Mouse (Mus musculus): ENCODE results near the gene Gpr157. TPM values are rescaled to one million over a fixed set of nuclear protein-coding genes. Genes with fewer than 3 reads are reported as not detected.

Gene Gpr157
- polyA plus RNA-seq, 1 experiment = 3.1 TPM

DNA sequence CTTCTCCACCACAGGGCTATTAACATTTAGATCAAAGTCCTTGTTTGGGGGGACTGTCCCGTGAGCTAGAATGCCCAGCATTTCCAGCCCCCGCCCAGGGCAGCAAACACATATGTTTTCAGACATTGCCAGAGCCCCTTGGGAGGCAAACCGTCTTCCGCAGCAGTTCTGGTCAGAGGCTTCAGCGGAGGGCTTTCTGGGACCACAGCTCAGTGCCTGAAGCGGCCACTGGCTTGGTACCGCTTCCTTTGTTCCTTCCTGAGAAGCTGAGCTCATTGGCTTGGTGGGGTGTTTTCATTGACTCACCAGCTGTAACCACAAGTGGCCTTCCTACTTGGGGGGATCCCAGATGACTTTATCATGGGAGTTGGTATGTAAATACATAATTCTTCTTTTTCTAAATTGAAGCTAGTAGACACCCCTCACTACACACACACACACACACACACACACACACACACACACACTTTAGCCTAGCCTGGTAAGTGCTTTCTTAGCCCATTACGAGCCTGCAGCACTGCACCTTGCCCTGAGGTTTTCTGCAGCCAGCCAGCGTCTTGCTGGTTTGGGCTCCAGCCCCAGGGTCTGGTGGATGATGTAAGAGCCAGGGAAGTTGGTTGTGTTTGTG lies 27.2 kb upstream of the Gpr157 start:
- no peak for DNase-seq
- Histone ChIP-seq H3K4me3 (replicated peaks; ENCODE audit: insufficient read depth, low read depth, low read length) (no peak overlapping the region), H3K4me1 (ENCODE audit: control insufficient read depth, insufficient read depth, low read length) (no peaks in the 10 kb centered on the region), H3K27ac (ENCODE audit: insufficient read depth, low read length) (no peak overlapping the region), H3K27me3 (ENCODE audit: control insufficient read depth, insufficient read depth, low read length) (no peaks in the 10 kb centered on the region)
- 69% methylated on average over 9 of the region's 9 CpGs for WGBS
- no peak for TF ChIP-seq POLR2A (IDR thresholded peaks at IDR 0.05; ENCODE audit: borderline replicate concordance, insufficient read depth, low read length)
- TF ChIP-seq CTCF (IDR thresholded peaks at IDR 0.05; ENCODE audit: borderline replicate concordance, insufficient read depth, low read depth, low read length) = no peak

DNA sequence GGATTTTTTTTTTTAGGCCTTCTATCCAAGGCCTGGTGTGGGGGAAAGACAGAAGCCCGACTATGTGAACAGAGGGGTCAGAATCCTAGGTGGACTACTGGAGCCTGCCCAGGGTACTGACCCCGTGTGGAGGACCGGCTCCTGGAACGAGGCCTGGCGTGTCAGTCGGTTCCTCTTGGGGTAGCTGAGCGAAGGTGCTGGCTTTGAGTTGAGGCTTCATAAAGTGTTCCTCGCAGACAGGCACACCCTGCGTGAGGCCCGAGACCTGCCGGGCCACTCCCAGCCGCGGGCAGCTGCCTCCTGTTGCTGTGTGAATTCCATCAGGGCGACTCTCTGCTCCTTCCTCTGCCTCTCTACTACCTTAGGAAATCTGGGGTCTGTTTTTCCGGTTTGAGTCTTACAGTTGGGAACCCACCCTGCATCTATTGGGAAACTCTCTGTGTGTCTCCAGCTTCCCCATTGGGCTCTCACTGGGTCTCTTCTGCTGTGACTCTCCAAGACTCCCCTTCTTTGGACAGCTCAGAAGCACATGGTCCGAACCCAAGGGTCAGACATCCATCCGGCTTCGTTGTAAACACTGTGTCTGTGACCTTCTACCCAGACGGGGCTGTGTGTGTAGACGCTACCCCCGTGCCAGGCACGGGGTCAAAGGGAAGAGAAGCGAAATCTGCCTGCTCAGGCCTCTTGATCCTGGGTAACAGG lies 26.5 kb upstream of the Gpr157 start:
- no peak overlapping the region for H3K4me3 ChIP-seq (replicated peaks; ENCODE audit: insufficient read depth, low read depth, low read length)
- no peak overlapping the region for H3K27ac ChIP-seq (ENCODE audit: insufficient read depth, low read length)
- H3K27me3 ChIP-seq (ENCODE audit: control insufficient read depth, insufficient read depth, low read length) = no peaks in the 10 kb centered on the region
- WGBS = 86% methylated on average over 23 of the region's 23 CpGs
- DNase-seq = no peak
- no peak for TF ChIP-seq POLR2A (IDR thresholded peaks at IDR 0.05; ENCODE audit: borderline replicate concordance, insufficient read depth, low read length)
- TF ChIP-seq CTCF (IDR thresholded peaks at IDR 0.05; ENCODE audit: borderline replicate concordance, insufficient read depth, low read depth, low read length) = no peak
- H3K4me1 ChIP-seq (ENCODE audit: control insufficient read depth, insufficient read depth, low read length) = no peaks in the 10 kb centered on the region

- H3K27ac ChIP-seq (ENCODE audit: insufficient read depth, low read length) = no peak overlapping the region
- DNase-seq = no peak
- no peaks in the 10 kb centered on the region for H3K4me1 ChIP-seq (ENCODE audit: control insufficient read depth, insufficient read depth, low read length)
- TF ChIP-seq POLR2A (IDR thresholded peaks at IDR 0.05; ENCODE audit: borderline replicate concordance, insufficient read depth, low read length) (no peak), CTCF (IDR thresholded peaks at IDR 0.05; ENCODE audit: borderline replicate concordance, insufficient read depth, low read depth, low read length) (no peak)
- no peaks in the 10 kb centered on the region for H3K27me3 ChIP-seq (ENCODE audit: control insufficient read depth, insufficient read depth, low read length)
- H3K4me3 ChIP-seq (replicated peaks; ENCODE audit: insufficient read depth, low read depth, low read length) = no peak overlapping the region
- 62% methylated on average over 16 of the region's 16 CpGs for WGBS
Measured at GRCm38 (mm10) chr4:150061432-150062225, 25.5 kb upstream of the Gpr157 start.

DNA sequence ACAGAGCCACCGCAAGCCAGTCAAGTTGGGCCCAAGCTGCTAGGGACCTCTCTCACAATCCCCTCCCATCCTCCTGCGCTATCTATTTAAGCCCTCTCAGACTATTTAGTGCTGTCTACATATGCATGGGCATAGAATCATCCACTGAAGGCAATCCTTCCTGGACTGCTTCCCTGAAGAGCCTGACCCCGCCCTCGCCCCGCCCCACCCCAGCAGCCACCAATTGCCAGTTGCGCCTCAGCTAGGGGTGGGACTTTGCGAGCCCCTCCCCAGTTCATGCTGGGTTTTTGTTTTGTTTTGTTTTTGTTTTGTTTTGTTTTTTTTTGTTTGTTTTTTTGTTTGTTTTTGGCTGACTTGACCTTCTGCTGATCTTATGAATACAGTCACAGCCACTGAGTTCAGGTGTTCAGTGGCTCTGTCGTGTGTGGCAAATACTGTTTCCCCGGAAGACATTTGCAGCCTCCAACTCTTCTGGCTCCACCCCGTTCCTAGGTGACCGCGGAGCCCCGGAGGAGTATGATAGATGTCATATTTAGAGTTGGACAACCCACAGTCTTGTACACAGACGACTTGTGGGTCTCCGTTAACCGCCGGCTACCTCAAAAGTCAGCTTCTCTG lies 20.4 kb upstream of the Gpr157 start:
- TF ChIP-seq CTCF (IDR thresholded peaks at IDR 0.05; ENCODE audit: borderline replicate concordance, insufficient read depth, low read depth, low read length) = no peak
- TF ChIP-seq POLR2A (IDR thresholded peaks at IDR 0.05; ENCODE audit: borderline replicate concordance, insufficient read depth, low read length) = no peak
- Histone ChIP-seq H3K4me3 (replicated peaks; ENCODE audit: insufficient read depth, low read depth, low read length) (no peak overlapping the region), H3K27ac (ENCODE audit: insufficient read depth, low read length) (no peak overlapping the region), H3K27me3 (ENCODE audit: control insufficient read depth, insufficient read depth, low read length) (no peaks in the 10 kb centered on the region), H3K4me1 (ENCODE audit: control insufficient read depth, insufficient read depth, low read length) (no peaks in the 10 kb centered on the region)
- no peak for DNase-seq
- WGBS = 85% methylated on average over 17 of the region's 17 CpGs

DNA sequence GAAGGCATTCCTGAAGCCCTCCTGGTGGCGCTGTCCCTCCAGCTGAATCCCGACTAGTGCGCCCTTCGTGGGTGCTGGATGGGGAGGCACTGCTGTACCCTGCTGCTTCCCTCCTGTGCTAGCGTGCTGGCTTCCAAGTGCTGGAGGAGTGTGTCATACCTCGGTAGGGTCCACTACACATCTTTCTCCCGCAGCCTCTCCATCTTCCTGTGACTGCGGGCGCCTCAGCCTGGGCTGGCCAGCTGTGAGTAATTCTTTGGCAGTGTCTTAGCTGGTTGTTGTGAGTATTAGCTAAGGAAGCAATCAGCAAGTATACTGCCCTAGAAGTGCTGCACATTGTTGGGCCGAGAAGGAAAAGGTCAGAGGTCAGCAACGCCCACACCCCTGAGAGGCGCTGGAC lies 18.9 kb upstream of the Gpr157 start:
- no peak for TF ChIP-seq CTCF (IDR thresholded peaks at IDR 0.05; ENCODE audit: borderline replicate concordance, insufficient read depth, low read depth, low read length)
- no peak for TF ChIP-seq POLR2A (IDR thresholded peaks at IDR 0.05; ENCODE audit: borderline replicate concordance, insufficient read depth, low read length)
- no peak for DNase-seq
- WGBS = 73% methylated on average over 12 of the region's 12 CpGs

DNA sequence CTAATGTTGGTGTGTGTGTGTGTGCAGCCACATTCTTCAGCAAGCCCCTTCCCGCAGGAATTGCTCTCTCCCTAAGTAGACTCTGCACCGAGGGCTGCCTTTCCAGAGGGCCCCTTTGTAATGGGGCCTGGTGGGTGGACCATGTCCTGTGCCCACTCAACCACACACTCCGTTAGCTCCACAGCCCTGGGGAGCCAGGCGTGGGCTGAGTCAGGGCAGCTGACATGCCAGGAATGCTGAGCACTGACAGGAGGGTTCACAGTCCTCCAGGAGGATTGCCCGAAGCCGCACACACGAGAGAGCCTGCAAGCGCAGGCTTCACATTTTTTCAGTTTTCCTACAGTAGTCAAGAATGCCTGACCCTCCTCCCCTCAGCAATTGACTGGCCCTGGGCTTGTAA lies 17.0 kb upstream of the Gpr157 start:
- Histone ChIP-seq H3K4me3 (replicated peaks; ENCODE audit: insufficient read depth, low read depth, low read length) (no peak overlapping the region), H3K27me3 (ENCODE audit: control insufficient read depth, insufficient read depth, low read length) (no peaks in the 10 kb centered on the region), H3K27ac (ENCODE audit: insufficient read depth, low read length) (no peak overlapping the region), H3K4me1 (ENCODE audit: control insufficient read depth, insufficient read depth, low read length) (peaks cover 6% of the 10 kb centered on the region; the same call in 1 of the 2 replicates)
- 43% methylated on average over 8 of the region's 8 CpGs for WGBS
- DNase-seq = no peak
- no peak for TF ChIP-seq CTCF (IDR thresholded peaks at IDR 0.05; ENCODE audit: borderline replicate concordance, insufficient read depth, low read depth, low read length)
- no peak for TF ChIP-seq POLR2A (IDR thresholded peaks at IDR 0.05; ENCODE audit: borderline replicate concordance, insufficient read depth, low read length)

More for the DNA sequence above, 18.9 kb upstream of the Gpr157 start:
- Histone ChIP-seq H3K4me1 (ENCODE audit: control insufficient read depth, insufficient read depth, low read length) (peaks cover 6% of the 10 kb centered on the region; the same call in 1 of the 2 replicates), H3K4me3 (replicated peaks; ENCODE audit: insufficient read depth, low read depth, low read length) (no peak overlapping the region), H3K27ac (ENCODE audit: insufficient read depth, low read length) (no peak overlapping the region), H3K27me3 (ENCODE audit: control insufficient read depth, insufficient read depth, low read length) (no peaks in the 10 kb centered on the region)

GRCm38 (mm10) chr4:150072416-150073101 lies 14.6 kb upstream of the Gpr157 start:
- TF ChIP-seq CTCF (IDR thresholded peaks at IDR 0.05; ENCODE audit: borderline replicate concordance, insufficient read depth, low read depth, low read length) = no peak
- no peak for TF ChIP-seq POLR2A (IDR thresholded peaks at IDR 0.05; ENCODE audit: borderline replicate concordance, insufficient read depth, low read length)
- Histone ChIP-seq H3K4me1 (ENCODE audit: control insufficient read depth, insufficient read depth, low read length) (peaks cover 6% of the 10 kb centered on the region; the same call in 1 of the 2 replicates), H3K4me3 (replicated peaks; ENCODE audit: insufficient read depth, low read depth, low read length) (no peak overlapping the region), H3K27ac (ENCODE audit: insufficient read depth, low read length) (no peak overlapping the region), H3K27me3 (ENCODE audit: control insufficient read depth, insufficient read depth, low read length) (no peaks in the 10 kb centered on the region)
- peak; percentile 35 to 38 for DNase-seq
- WGBS = 9% methylated on average over 15 of the region's 15 CpGs
